Mouse (Mus musculus) small intestine, adult 2 months (tissue): ENCODE measurements at regions not wholly inside any gene's neighbourhood (a gene's known extent, or its start where the extent isn't known, plus 50 kb on each side); places are given as distances from the start of the nearest gene placed in this dataset.

Experiments
- CTCF ChIP-seq: fragments of 200-500 bp; IDR thresholded peaks from 2 replicates; pipeline ENCODE4 v1.5.1; 2012; ENCODE audit warnings: low read depth, mild to moderate bottlenecking, control low read depth, inconsistent platforms, low read length, moderate library complexity, mixed read lengths; ENCODE audit not compliant: insufficient replicate concordance, insufficient read length; ENCODE audit errors: extremely low read depth
- POLR2A ChIP-seq: fragments of 200-500 bp; IDR thresholded peaks from 2 replicates; pipeline ENCODE4 v1.6.1; 2012; ENCODE audit warnings: low read depth, mild to moderate bottlenecking, control low read depth, inconsistent platforms, low read length, moderate library complexity

GRCm38 (mm10) chr8:76799998-76800397 is 99.2 kb upstream of the Nr3c2 start:
- no peak for TF ChIP-seq CTCF
- no peak for TF ChIP-seq POLR2A
